Mouse (Mus musculus) forebrain, embryonic 11.5 days (tissue): ENCODE data around the gene Stox2. TPM values are rescaled to one million over a fixed set of nuclear protein-coding genes. Genes with fewer than 3 reads are reported as not detected.

Source experiments
- ATAC-seq: fragments of 200-750 bp; cut with Nextera tagmentation; replicated peaks from 2 replicates; pipeline ENCODE4 v1.8.0; 2017; ENCODE audit warnings: moderate TSS enrichment; ENCODE audit not compliant: low FRiP score
- DNase-seq: peaks from one replicate; pipeline ENCODE4 v3.0.0-alpha.2; 2017; ENCODE audit warnings: low spot score
- H3K27ac ChIP-seq: fragments of 300-500 bp; sonication (generic); 2 replicates; pipeline ENCODE4 v1.5.1; 2014; ENCODE audit warnings: low read depth, low read length
- H3K27me3 ChIP-seq: fragments of 300-500 bp; sonication (generic); 2 replicates; pipeline ENCODE4 v1.6.1; 2014; ENCODE audit warnings: mild to moderate bottlenecking, low read length, mixed read lengths; ENCODE audit not compliant: control insufficient read depth, insufficient read depth
- H3K36me3 ChIP-seq: fragments of 300-500 bp; sonication (generic); 2 replicates; pipeline ENCODE4 v1.6.1; 2014; ENCODE audit warnings: mild to moderate bottlenecking, low read length, moderate library complexity, mixed read lengths; ENCODE audit not compliant: control insufficient read depth, insufficient read depth
- H3K4me1 ChIP-seq: fragments of 300-500 bp; sonication (generic); replicated peaks from 2 replicates; pipeline ENCODE4 v1.6.1; 2014; ENCODE audit warnings: low read length, mixed read lengths; ENCODE audit not compliant: control insufficient read depth, insufficient read depth
- H3K4me2 ChIP-seq: fragments of 300-500 bp; sonication (generic); 2 replicates; pipeline ENCODE4 v1.6.1; 2014; ENCODE audit warnings: low read depth, mild to moderate bottlenecking, low read length, moderate library complexity, mixed read lengths; ENCODE audit not compliant: severe bottlenecking
- H3K4me3 ChIP-seq: fragments of 300-500 bp; sonication (generic); 2 replicates; pipeline ENCODE4 v1.5.1; 2014; ENCODE audit warnings: low read depth, low read length
- H3K9ac ChIP-seq: fragments of 300-500 bp; sonication (generic); 2 replicates; pipeline ENCODE4 v1.6.1; 2014; ENCODE audit warnings: low read length
- H3K9me3 ChIP-seq: fragments of 300-500 bp; sonication (generic); 2 replicates; pipeline ENCODE4 v1.6.1; 2016; ENCODE audit warnings: low read length, mixed read lengths; ENCODE audit not compliant: control insufficient read depth
- WGBS: fragments of 180-500 bp; shearing (Covaris S2); extraction: QIAGEN DNeasy Blood & Tissue Kit; methylation state at CpG from one replicate; pipeline ENCODE4 v1.1.7; 2014; 5-methylcytosine and 5-hydroxymethylcytosine counted together
- polyA plus RNA-seq: library from polyadenylated mRNA; unstranded; fragments of >200 nt; fragmentation: Nextera tagmentation; extraction: Ambion mirVana; gene quantifications from 2 replicates; pipeline ENCODE4 v1.2.1, GENCODE M21; 2014

Gene Stox2
- polyA plus RNA-seq, 1 experiment from 2014 or later = 34.6 TPM

GRCm38 (mm10) chr8:47181032-47181698 is 265.0 kb downstream of the Stox2 start:
- no peak overlapping the region for H3K9ac ChIP-seq
- no peak overlapping the region for H3K27ac ChIP-seq
- H3K4me2 ChIP-seq = no peak overlapping the region
- WGBS = 77% methylated on average over 18 of the region's 18 CpGs
- H3K4me1 ChIP-seq = no peaks in the 10 kb centered on the region
- H3K36me3 ChIP-seq = no peaks in the 10 kb centered on the region; the same call in 1 of the 2 replicates
- no peaks in the 10 kb centered on the region for H3K9me3 ChIP-seq
- H3K4me3 ChIP-seq = no peak overlapping the region
- ATAC-seq (no peak), DNase-seq (no peak)
- H3K27me3 ChIP-seq = no peaks in the 10 kb centered on the region

GRCm38 (mm10) chr8:47180181-47180580 is 266.0 kb downstream of the Stox2 start:
- Histone ChIP-seq H3K4me2 (no peak overlapping the region), H3K4me3 (no peak overlapping the region), H3K4me1 (no peaks in the 10 kb centered on the region), H3K36me3 (no peaks in the 10 kb centered on the region; the same call in 1 of the 2 replicates), H3K9ac (no peak overlapping the region), H3K9me3 (no peaks in the 10 kb centered on the region), H3K27ac (no peak overlapping the region), H3K27me3 (no peaks in the 10 kb centered on the region)
- DNase-seq (no peak), ATAC-seq (no peak)
- WGBS = 89% methylated on average over 5 of the region's 5 CpGs

GRCm38 (mm10) chr8:47178785-47179184 is 267.4 kb downstream of the Stox2 start:
- no peak overlapping the region for H3K27ac ChIP-seq

GRCm38 (mm10) chr8:47173823-47174222 is 272.3 kb downstream of the Stox2 start:
- Histone ChIP-seq H3K9me3 (0 out of 2 replicates have a peak, but pooled peaks cover 4% of the 10 kb centered on the region), H3K4me3 (no peak overlapping the region), H3K4me1 (no peaks in the 10 kb centered on the region), H3K36me3 (no peaks in the 10 kb centered on the region), H3K4me2 (no peak overlapping the region), H3K27me3 (no peaks in the 10 kb centered on the region), H3K27ac (no peak overlapping the region), H3K9ac (no peak overlapping the region)
- DNase-seq (no peak), ATAC-seq (no peak)
- 71% methylated on average over 7 of the region's 7 CpGs for WGBS

More at GRCm38 (mm10) chr8:47178785-47179184, 267.4 kb downstream of the Stox2 start:
- H3K36me3 ChIP-seq = no peaks in the 10 kb centered on the region; the same call in 1 of the 2 replicates
- no peak for DNase-seq
- no peak overlapping the region for H3K4me3 ChIP-seq
- H3K4me1 ChIP-seq = no peaks in the 10 kb centered on the region
- no peak overlapping the region for H3K9ac ChIP-seq
- WGBS = 84% methylated on average over 2 of the region's 2 CpGs
- no peaks in the 10 kb centered on the region for H3K27me3 ChIP-seq
- ATAC-seq = no peak
- no peak overlapping the region for H3K4me2 ChIP-seq
- H3K9me3 ChIP-seq = no peaks in the 10 kb centered on the region

GRCm38 (mm10) chr8:47172848-47173247 is 273.3 kb downstream of the Stox2 start:
- 88% methylated on average over 10 of the region's 10 CpGs for WGBS
- Histone ChIP-seq H3K4me2 (no peak overlapping the region), H3K27ac (no peak overlapping the region), H3K4me1 (no peaks in the 10 kb centered on the region), H3K9me3 (0 out of 2 replicates have a peak, but pooled peaks cover 4% of the 10 kb centered on the region), H3K9ac (no peak overlapping the region), H3K4me3 (no peak overlapping the region), H3K36me3 (no peaks in the 10 kb centered on the region; the same call in 1 of the 2 replicates), H3K27me3 (no peaks in the 10 kb centered on the region)
- DNase-seq (no peak), ATAC-seq (no peak)

- H3K27ac ChIP-seq = no peak overlapping the region
- no peak overlapping the region for H3K4me3 ChIP-seq
- H3K27me3 ChIP-seq = no peaks in the 10 kb centered on the region
- ATAC-seq (no peak), DNase-seq (no peak)
- WGBS = 90% methylated on average over 3 of the region's 3 CpGs
- H3K36me3 ChIP-seq = no peaks in the 10 kb centered on the region
- no peaks in the 10 kb centered on the region for H3K4me1 ChIP-seq
- H3K4me2 ChIP-seq = no peak overlapping the region
- H3K9me3 ChIP-seq = no peaks in the 10 kb centered on the region
- H3K9ac ChIP-seq = no peak overlapping the region
These were observed 285.5 kb downstream of the Stox2 start for GRCm38 (mm10) chr8:47160688-47161087.

- no peak overlapping the region for H3K4me2 ChIP-seq
- no peak for ATAC-seq
- H3K27ac ChIP-seq = no peak overlapping the region
- WGBS = 96% methylated on average over 2 of the region's 2 CpGs
- H3K27me3 ChIP-seq = no peaks in the 10 kb centered on the region
- H3K4me1 ChIP-seq = no peaks in the 10 kb centered on the region
- no peaks in the 10 kb centered on the region; the same call in 1 of the 2 replicates for H3K9me3 ChIP-seq
- no peaks in the 10 kb centered on the region for H3K36me3 ChIP-seq
- no peak overlapping the region for H3K4me3 ChIP-seq
- no peak overlapping the region for H3K9ac ChIP-seq
- no peak for DNase-seq
These were observed 291.6 kb downstream of the Stox2 start for GRCm38 (mm10) chr8:47154521-47154920.

- ATAC-seq (no peak), DNase-seq (no peak)
- 94% methylated on average over 9 of the region's 9 CpGs for WGBS
- Histone ChIP-seq H3K9ac (no peak overlapping the region), H3K4me1 (no peaks in the 10 kb centered on the region), H3K9me3 (no peaks in the 10 kb centered on the region), H3K4me3 (no peak overlapping the region), H3K4me2 (no peak overlapping the region), H3K27me3 (no peaks in the 10 kb centered on the region), H3K36me3 (no peaks in the 10 kb centered on the region), H3K27ac (no peak overlapping the region)
These were observed 300.9 kb downstream of the Stox2 start for GRCm38 (mm10) chr8:47145258-47145657.

GRCm38 (mm10) chr8:47136047-47136446 is 310.1 kb downstream of the Stox2 start:
- no peaks in the 10 kb centered on the region for H3K27me3 ChIP-seq
- no peaks in the 10 kb centered on the region for H3K36me3 ChIP-seq
- no peak for ATAC-seq
- no peak overlapping the region for H3K4me2 ChIP-seq
- no peak for DNase-seq
- no peaks in the 10 kb centered on the region for H3K4me1 ChIP-seq
- H3K9me3 ChIP-seq = no peaks in the 10 kb centered on the region
- no peak overlapping the region for H3K9ac ChIP-seq
- 50% methylated on average over 5 of the region's 5 CpGs for WGBS
- H3K27ac ChIP-seq = no peak overlapping the region
- H3K4me3 ChIP-seq = no peak overlapping the region
